Mouse (Mus musculus): ENCODE results near the gene Tssk4.

The Tssk4 gene

GRCm38 (mm10) chr14:55643060-55643907 lies 6.7 kb upstream of the Tssk4 start, which contains the start of gene Tm9sf1:
Tm9sf1 (minus strand) TSS chr14:55643806.
- peak; percentile 79 for DNase-seq (ENCODE audit: low spot score)

GRCm38 (mm10) chr14:55644261-55644888 lies 5.6 kb upstream of the Tssk4 start:
- DNase-seq (ENCODE audit: low spot score), result no peak

- no peak for DNase-seq (ENCODE audit: low spot score)
Measured at GRCm38 (mm10) chr14:55651528-55651927, 1.5 kb downstream of the Tssk4 start.

- DNase-seq (ENCODE audit: low spot score), result no peak
Measured at GRCm38 (mm10) chr14:55656935-55657334, 7.0 kb downstream of the Tssk4 start.

GRCm38 (mm10) chr14:55658011-55658410 lies 8.0 kb downstream of the Tssk4 start:
- DNase-seq (ENCODE audit: low spot score), result no peak

GRCm38 (mm10) chr14:55659960-55660573 lies 10.1 kb downstream of the Tssk4 start, which contains the start of gene Mdp1:
Mdp1 (minus strand) TSS chr14:55660508.
- DNase-seq (ENCODE audit: low spot score), result peak; percentile 91

GRCm38 (mm10) chr14:55660636-55661035 lies 10.7 kb downstream of the Tssk4 start:
- no peak for DNase-seq (ENCODE audit: low spot score)

- DNase-seq (ENCODE audit: low spot score), result no peak
Measured at GRCm38 (mm10) chr14:55671486-55671832, 21.5 kb downstream of the Tssk4 start.

- peak; percentile 93 for DNase-seq (ENCODE audit: low spot score)
Measured at GRCm38 (mm10) chr14:55671833-55672740, 22.1 kb downstream of the Tssk4 start, which contains the start of the genes Gmpr2 and Nedd8. Gmpr2 (plus strand) TSS chr14:55671941. Nedd8 (minus strand) TSS chr14:55672124.

- no peak for DNase-seq (ENCODE audit: low spot score)
Measured at GRCm38 (mm10) chr14:55672741-55673060, 22.7 kb downstream of the Tssk4 start.

GRCm38 (mm10) chr14:55677615-55678014 lies 27.6 kb downstream of the Tssk4 start:
- DNase-seq (ENCODE audit: low spot score), result no peak

- DNase-seq (ENCODE audit: low spot score), result peak; percentile 96
Measured at GRCm38 (mm10) chr14:55681160-55682117, 31.5 kb downstream of the Tssk4 start, which contains the start of gene Tinf2. Tinf2 (minus strand) TSS chr14:55681820.

GRCm38 (mm10) chr14:55682118-55682493 lies 32.1 kb downstream of the Tssk4 start:
- no peak for DNase-seq (ENCODE audit: low spot score)

- no peak for DNase-seq (ENCODE audit: low spot score)
Measured at GRCm38 (mm10) chr14:55689433-55689832, 39.4 kb downstream of the Tssk4 start.

- no peak for DNase-seq (ENCODE audit: low spot score)
Measured at GRCm38 (mm10) chr14:55697226-55697625, 47.2 kb downstream of the Tssk4 start.

GRCm38 (mm10) chr14:55701131-55701530 lies 51.1 kb downstream of the Tssk4 start:
- no peak for DNase-seq (ENCODE audit: low spot score)

Measured in retina, embryonic 14.5 days (tissue).